Mouse (Mus musculus) lung, embryonic 16.5 days (tissue): Measurements from ENCODE around the gene Padi2. TPM values are rescaled to one million over a fixed set of nuclear protein-coding genes. Genes with fewer than 3 reads are reported as not detected.
A peak's percentile ranks its signal among the peaks of the same experiment; 100 is the strongest.

Source experiments
- ATAC-seq: fragments of 200-750 bp; cut with Nextera tagmentation; 2 replicates; pipeline ENCODE4 v1.8.0; 2017; ENCODE audit warnings: low read depth, mild to moderate bottlenecking, moderate library complexity
- H3K27ac ChIP-seq: fragments of 300-500 bp; sonication (generic); 2 replicates; pipeline ENCODE4 v1.5.1; 2014; ENCODE audit warnings: mild to moderate bottlenecking, control low read depth, low read length
- H3K27me3 ChIP-seq: fragments of 300-500 bp; sonication (generic); 2 replicates; pipeline ENCODE4 v1.6.1; 2014; ENCODE audit warnings: low read depth, low read length, mixed read lengths; ENCODE audit not compliant: control insufficient read depth, insufficient read depth
- H3K36me3 ChIP-seq: fragments of 300-500 bp; sonication (generic); 2 replicates; pipeline ENCODE4 v1.6.1; 2014; ENCODE audit warnings: low read length; ENCODE audit not compliant: control insufficient read depth, insufficient read depth
- H3K4me1 ChIP-seq: fragments of 300-500 bp; sonication (generic); replicated peaks from 2 replicates; pipeline ENCODE4 v1.6.1; 2014; ENCODE audit warnings: low read length, mixed read lengths; ENCODE audit not compliant: control insufficient read depth, insufficient read depth
- H3K4me2 ChIP-seq: fragments of 300-500 bp; sonication (generic); 2 replicates; pipeline ENCODE4 v1.6.1; 2014; ENCODE audit warnings: low read depth, low read length, control low read depth
- H3K4me3 ChIP-seq: fragments of 300-500 bp; sonication (generic); 2 replicates; pipeline ENCODE4 v1.5.1; 2014; ENCODE audit warnings: mild to moderate bottlenecking, low read length, control low read depth
- H3K9ac ChIP-seq: fragments of 300-500 bp; sonication (generic); 2 replicates; pipeline ENCODE4 v1.6.1; 2014; ENCODE audit warnings: low read length, control low read depth
- H3K9me3 ChIP-seq: fragments of 300-500 bp; sonication (generic); 2 replicates; pipeline ENCODE4 v1.6.1; 2016; ENCODE audit warnings: low read length; ENCODE audit not compliant: control insufficient read depth
- WGBS: fragments of 180-500 bp; shearing (Covaris S2); extraction: QIAGEN DNeasy Blood & Tissue Kit; methylation state at CpG from one replicate; pipeline ENCODE4 v1.1.7; 2014; 5-methylcytosine and 5-hydroxymethylcytosine counted together
- polyA plus RNA-seq: library from polyadenylated mRNA; unstranded; fragments of >200 nt; fragmentation: Nextera tagmentation; extraction: Ambion mirVana; gene quantifications from 2 replicates; pipeline ENCODE4 v1.2.1, GENCODE M21; 2015

Gene Padi2
- polyA plus RNA-seq, 1 experiment from 2014 or later = 2.1 TPM

DNA sequence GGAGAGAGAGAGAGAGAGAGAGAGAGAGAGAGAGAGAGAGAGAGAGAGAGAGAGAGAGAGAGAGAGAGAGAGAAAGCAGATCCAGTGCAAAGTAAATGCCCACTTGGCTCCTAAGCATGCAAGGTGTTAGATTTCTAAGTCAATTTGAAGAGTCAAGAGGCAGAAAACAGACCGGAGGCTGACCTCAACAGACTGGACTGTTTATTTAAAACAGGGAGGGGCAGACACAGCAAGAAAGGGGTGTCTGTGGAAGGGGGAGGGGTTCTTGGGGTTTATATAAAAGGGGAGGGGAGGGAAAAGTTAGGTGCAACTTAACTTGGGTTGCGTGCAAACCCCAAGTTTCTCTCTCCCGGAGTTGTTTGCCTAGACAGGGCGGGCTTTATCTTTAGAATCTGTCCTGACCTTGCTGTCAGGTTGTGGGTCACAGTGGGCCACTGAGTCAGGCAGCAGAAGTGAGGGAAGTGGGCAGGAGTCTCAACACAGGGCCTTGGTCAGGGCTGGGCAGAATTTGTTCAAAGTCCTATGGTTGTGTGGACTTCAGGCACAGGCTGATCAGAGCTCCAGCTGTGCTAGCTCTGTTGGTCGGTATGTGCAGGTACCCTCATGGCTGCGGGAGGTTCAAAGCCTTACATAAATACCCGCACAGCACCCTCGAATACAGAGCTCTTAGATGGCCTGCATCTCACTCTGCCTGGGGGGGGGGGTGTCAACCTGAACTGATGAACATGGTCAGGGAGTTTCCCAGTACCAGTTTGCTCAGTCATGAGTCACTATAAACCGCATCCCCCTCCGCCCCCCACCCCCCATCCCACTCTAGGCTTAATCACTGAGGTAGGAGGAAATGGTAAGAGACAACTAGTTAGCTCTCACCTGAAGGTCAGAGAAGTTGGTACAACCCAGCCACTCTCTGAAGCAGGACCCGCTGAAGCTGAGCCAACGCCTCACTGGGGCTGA is 41.6 kb downstream of the Padi2 start:
- no peaks in the 10 kb centered on the region for H3K27me3 ChIP-seq
- H3K4me2 ChIP-seq = no peak overlapping the region
- peaks cover 2% of the 10 kb centered on the region; the same call in 1 of the 2 replicates for H3K4me1 ChIP-seq
- peak; percentile 56; the same call in 1 of the 2 replicates for ATAC-seq
- no peaks in the 10 kb centered on the region for H3K36me3 ChIP-seq
- H3K9ac ChIP-seq = no peak overlapping the region
- no peak overlapping the region for H3K27ac ChIP-seq
- WGBS = 61% methylated on average over 12 of the region's 12 CpGs
- no peaks in the 10 kb centered on the region for H3K9me3 ChIP-seq
- H3K4me3 ChIP-seq = no peak overlapping the region

DNA sequence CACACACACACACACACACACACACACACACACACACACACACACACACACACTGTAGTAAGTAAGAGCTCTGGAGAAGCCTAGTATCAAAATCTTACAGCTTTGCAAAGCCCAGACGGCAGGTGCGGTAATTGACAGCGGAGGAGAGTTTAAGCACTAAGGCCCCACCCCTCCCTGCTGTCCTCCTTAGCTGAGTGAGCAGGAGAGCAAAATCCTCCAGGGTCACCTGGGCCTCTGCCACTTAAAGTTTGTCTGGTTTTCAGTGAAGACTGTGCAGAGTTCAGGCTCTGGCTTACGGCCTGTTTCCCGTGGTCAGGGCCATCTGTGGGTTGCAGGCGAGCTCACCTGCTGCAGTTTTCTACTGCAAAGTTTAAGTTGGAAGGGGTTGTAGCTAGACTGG is 42.3 kb downstream of the Padi2 start:
- 64% methylated on average over 6 of the region's 6 CpGs for WGBS
- no peak overlapping the region for H3K27ac ChIP-seq
- no peak for ATAC-seq
- H3K9me3 ChIP-seq = no peaks in the 10 kb centered on the region
- no peak overlapping the region for H3K9ac ChIP-seq
- H3K36me3 ChIP-seq = no peaks in the 10 kb centered on the region
- no peak overlapping the region for H3K4me3 ChIP-seq
- peaks cover 2% of the 10 kb centered on the region; the same call in 1 of the 2 replicates for H3K4me1 ChIP-seq
- H3K4me2 ChIP-seq = no peak overlapping the region
- H3K27me3 ChIP-seq = no peaks in the 10 kb centered on the region

DNA sequence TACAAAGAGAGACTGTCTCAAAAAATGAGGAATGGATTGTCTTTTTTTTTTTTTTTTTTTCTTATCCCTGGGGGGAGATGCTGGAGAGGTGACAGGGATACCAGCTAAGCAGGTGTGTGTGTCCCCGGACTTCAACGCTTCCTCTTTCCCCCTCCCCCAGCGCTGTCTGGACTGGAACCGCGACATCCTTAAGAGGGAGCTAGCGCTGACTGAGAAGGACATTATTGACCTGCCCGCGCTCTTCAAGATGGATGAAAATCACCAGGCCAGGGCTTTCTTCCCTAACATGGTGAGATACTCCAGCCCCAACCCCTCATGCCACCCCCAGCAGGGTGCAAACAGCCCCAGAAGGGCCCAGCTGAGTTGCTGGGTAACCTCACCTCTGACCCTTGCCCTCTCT is 42.9 kb downstream of the Padi2 start:
- H3K4me1 ChIP-seq = peaks cover 2% of the 10 kb centered on the region; the same call in 1 of the 2 replicates
- H3K9me3 ChIP-seq = no peaks in the 10 kb centered on the region
- H3K27me3 ChIP-seq = no peaks in the 10 kb centered on the region
- no peak overlapping the region for H3K4me3 ChIP-seq
- no peak overlapping the region for H3K4me2 ChIP-seq
- no peak overlapping the region for H3K27ac ChIP-seq
- ATAC-seq = no peak
- no peaks in the 10 kb centered on the region for H3K36me3 ChIP-seq
- WGBS = 53% methylated on average over 8 of the region's 8 CpGs
- H3K9ac ChIP-seq = no peak overlapping the region

DNA sequence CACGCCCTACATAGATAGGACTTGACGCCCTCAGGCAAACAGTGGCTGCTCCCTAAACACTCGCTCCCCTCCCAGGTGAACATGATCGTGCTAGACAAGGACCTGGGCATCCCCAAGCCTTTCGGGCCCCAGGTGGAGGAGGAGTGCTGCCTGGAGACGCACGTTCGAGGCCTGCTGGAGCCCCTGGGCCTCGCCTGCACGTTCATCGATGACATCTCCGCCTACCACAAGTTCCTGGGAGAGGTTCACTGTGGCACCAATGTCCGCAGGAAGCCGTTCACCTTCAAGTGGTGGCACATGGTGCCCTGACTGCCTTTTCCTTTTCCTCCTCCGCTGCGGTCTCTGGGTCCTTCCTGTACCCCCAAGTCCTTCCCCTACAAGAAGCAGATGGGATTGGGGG is 43.5 kb downstream of the Padi2 start:
- Histone ChIP-seq H3K9me3 (no peaks in the 10 kb centered on the region), H3K27me3 (no peaks in the 10 kb centered on the region), H3K4me2 (no peak overlapping the region), H3K27ac (no peak overlapping the region), H3K36me3 (no peaks in the 10 kb centered on the region), H3K4me1 (peaks cover 2% of the 10 kb centered on the region; the same call in 1 of the 2 replicates), H3K4me3 (no peak overlapping the region), H3K9ac (no peak overlapping the region)
- ATAC-seq = no peak
- 73% methylated on average over 16 of the region's 16 CpGs for WGBS

DNA sequence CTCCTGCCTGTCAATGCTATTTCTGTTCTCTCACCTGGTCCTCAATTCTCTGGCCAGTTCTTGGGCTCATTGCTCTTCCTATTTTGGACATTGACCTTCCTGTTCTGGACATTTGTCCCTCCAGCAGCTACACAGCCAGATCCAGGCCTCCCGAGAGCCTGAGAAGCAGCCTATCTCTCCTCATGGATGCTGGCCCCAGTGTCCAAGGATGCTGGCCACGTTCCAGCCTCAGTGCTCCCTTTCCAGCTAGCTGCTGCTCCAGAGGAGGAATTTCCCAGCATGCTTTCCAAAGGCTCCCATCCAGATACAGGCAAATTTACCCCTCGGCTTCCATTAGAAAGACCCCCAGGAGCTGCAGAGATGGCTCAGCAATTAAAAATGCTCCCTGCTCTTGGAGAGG is 44.4 kb downstream of the Padi2 start:
- no peak overlapping the region for H3K27ac ChIP-seq
- peaks cover 2% of the 10 kb centered on the region; the same call in 1 of the 2 replicates for H3K4me1 ChIP-seq
- H3K9me3 ChIP-seq = no peaks in the 10 kb centered on the region
- H3K36me3 ChIP-seq = no peaks in the 10 kb centered on the region
- 62% methylated on average over 3 of the region's 3 CpGs for WGBS
- H3K27me3 ChIP-seq = no peaks in the 10 kb centered on the region
- no peak for ATAC-seq
- no peak overlapping the region for H3K4me3 ChIP-seq
- no peak overlapping the region for H3K9ac ChIP-seq
- no peak overlapping the region for H3K4me2 ChIP-seq

DNA sequence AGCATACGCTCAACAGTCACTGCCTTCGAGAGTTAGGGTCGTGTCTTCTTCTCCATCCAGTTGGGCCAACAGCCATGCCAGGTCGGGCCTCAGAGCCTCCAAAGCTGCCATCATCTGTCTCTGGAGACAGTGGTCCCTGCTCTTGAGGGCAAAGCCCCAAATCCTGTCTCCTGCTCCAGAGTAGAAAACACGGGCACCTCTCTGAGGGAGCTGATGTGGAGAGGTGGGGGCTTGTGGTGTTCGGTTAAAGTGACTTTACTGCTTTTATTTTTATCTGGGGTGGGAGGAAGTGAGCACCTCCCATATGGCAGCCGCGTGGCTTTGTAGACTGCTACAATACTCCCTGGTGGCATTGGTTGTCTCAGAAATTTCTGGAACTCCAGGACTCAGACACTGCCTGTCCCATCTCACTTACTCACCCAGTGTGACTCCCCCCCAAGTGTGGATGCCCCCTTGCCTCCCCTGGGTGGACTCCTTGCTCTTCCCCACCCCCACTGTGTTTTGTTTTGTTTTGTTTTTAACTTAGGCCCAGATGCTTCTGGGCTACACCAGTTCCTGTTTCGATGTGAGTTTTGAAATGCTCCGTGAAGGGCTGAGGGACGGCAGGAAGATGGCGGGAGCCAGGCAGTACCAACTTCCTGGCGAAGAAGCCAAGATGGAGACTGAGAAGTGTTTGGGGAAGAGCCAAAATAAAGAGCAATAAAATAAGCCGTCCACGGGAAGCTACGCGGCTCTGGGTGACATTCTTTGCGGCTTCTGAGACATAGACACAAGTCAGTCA is 45.9 kb downstream of the Padi2 start:
- Histone ChIP-seq H3K36me3 (no peaks in the 10 kb centered on the region), H3K4me3 (no peak overlapping the region), H3K4me1 (no peaks in the 10 kb centered on the region; the same call in 1 of the 2 replicates), H3K27ac (no peak overlapping the region), H3K9me3 (no peaks in the 10 kb centered on the region), H3K9ac (no peak overlapping the region), H3K27me3 (peaks cover 4% of the 10 kb centered on the region), H3K4me2 (no peak overlapping the region)
- no peak for ATAC-seq
- 75% methylated on average over 18 of the region's 18 CpGs for WGBS

DNA sequence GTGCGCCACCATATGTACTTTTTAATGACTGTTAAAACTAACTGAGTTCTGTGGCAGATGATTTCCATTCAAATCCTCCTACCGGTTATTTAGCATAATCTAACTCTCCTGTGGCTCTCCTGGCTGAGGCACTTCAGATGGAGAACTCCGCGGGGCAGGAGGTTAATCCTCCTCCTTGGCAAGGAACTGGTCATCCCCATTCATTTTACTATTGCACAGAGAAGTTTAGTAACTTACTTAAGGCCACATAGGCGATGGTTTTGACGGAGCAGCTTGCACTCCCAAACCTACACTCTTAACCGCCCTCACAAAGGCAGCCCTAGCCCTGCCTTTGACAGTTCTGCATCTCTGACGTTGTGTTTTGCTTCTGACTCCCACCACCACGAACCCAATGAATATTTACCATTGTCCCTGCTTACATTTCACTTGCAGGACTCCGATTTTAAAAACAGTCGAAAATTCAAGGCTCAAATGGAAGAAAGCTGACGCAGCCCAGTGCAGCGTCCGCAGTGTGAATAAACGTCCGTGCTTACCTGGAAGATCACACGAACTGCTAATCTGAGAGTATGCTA is 51.1 kb downstream of the Padi2 start:
- no peak for ATAC-seq
- Histone ChIP-seq H3K4me1 (peaks cover 12% of the 10 kb centered on the region), H3K36me3 (no peaks in the 10 kb centered on the region), H3K4me2 (peak overlapping the region; percentile 67), H3K9ac (peak overlapping the region; percentile 60), H3K27ac (no peak overlapping the region), H3K4me3 (peak overlapping the region; percentile 50), H3K27me3 (peaks cover 5% of the 10 kb centered on the region), H3K9me3 (no peaks in the 10 kb centered on the region)
- 11% methylated on average over 17 of the region's 17 CpGs for WGBS

DNA sequence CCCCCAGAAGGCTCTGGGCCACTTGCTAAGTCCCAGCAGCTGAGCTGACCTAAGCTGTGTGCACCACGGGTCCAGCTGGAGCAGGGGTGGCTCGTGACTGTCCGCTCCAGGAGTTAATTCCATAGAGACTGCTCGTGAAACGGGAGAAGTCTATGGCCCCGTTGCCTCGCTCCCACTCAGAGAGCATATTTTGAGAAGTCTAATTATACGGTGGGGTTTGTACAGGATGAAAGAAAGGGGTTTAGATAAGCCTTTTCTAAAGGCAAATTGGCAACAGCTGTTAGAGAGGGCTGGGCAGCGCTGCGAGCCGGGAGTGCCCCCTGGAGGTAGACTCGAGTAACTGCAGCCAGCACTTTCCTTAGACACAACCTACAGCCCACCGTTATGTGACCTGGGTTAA is 51.6 kb downstream of the Padi2 start:
- H3K27ac ChIP-seq = no peak overlapping the region
- H3K9me3 ChIP-seq = no peaks in the 10 kb centered on the region
- H3K4me3 ChIP-seq = peak overlapping the region; percentile 50
- H3K4me2 ChIP-seq = peak overlapping the region; percentile 67
- H3K9ac ChIP-seq = peak overlapping the region; percentile 60
- H3K27me3 ChIP-seq = peaks cover 5% of the 10 kb centered on the region
- peaks cover 18% of the 10 kb centered on the region for H3K4me1 ChIP-seq
- no peaks in the 10 kb centered on the region for H3K36me3 ChIP-seq
- ATAC-seq = peak; percentile 24; the same call in 1 of the 2 replicates
- WGBS = under 1% methylated on average over 13 of the region's 13 CpGs

DNA sequence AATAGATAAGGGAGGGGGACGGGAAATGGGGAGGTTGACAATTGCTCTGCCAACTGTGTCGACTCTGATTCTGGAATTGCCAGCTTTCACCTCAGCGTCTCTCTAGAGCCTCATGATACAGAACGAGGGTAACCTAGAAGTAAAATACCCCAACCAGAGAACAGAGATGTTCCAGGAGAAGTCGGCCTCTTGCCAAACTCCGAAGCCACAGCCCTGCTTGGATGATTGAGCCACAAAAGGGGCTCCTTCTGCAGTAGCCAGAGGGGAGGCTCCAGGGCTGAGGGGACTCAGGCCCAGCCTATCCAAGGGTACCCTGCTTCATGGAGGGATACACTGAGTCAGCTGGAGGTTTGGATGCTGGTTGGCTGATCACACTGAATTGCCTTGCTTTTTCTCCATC is 52.2 kb downstream of the Padi2 start:
- ATAC-seq = no peak
- Histone ChIP-seq H3K27ac (no peak overlapping the region), H3K4me1 (peaks cover 23% of the 10 kb centered on the region), H3K9me3 (no peaks in the 10 kb centered on the region), H3K36me3 (no peaks in the 10 kb centered on the region), H3K4me3 (no peak overlapping the region), H3K4me2 (no peak overlapping the region), H3K9ac (no peak overlapping the region), H3K27me3 (peaks cover 5% of the 10 kb centered on the region)
- WGBS = 47% methylated on average over 6 of the region's 6 CpGs
